Mouse (Mus musculus) ovary, postnatal 10 days (tissue): Measurements from ENCODE around the gene Sema5a.

Source experiments
- DNase-seq: peaks from one replicate; pipeline ENCODE4 v3.0.0; 2022; ENCODE audit warnings: low spot score

The Sema5a gene

DNA sequence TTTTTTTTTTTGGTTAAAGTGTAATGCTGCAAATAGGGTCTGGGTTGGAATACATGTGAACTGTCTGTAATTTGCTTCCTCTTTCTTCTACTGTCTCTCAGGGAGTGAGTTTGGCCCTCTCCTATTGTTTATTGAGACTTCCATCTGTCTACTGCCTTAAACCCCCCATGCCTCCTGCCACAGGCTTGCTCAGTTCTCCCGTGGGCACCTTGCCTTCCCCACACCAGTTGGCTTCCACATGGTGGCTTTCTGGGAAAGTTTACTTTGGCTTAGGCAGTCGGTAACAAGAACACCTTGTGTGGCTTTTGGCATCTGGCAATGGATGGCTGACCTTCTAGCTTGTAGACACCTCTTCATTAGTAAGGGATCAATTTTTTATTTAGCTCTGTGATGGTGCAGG, 10.2 kb downstream of the Sema5a start:
- DNase-seq, result no peak

GRCm38 (mm10) chr15:32257340-32257739, 12.7 kb downstream of the Sema5a start:
- no peak for DNase-seq

DNA sequence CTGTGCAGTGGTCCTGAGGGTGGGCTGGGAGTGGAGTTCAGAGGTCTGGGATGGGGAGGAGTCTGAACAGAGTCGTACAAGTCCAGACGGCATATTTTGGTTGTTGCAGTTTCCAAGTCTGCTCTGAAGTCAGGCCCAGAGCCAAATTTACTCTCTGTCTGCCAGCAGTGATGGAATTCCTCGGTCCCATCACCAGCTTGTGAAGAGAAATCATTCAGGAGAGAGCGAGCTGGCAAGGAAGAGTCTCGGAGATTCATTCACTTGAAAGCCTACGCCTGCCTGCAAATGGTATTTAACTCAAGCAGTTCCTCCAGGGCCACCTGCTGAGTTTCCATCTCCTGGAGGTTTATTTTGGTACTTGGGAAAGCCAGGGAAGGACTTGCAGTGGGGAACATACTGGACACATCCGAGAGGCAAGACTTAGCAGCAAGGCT, 13.3 kb downstream of the Sema5a start:
- DNase-seq, result no peak

GRCm38 (mm10) chr15:32259362-32260096, 14.9 kb downstream of the Sema5a start:
- DNase-seq, result no peak

DNA sequence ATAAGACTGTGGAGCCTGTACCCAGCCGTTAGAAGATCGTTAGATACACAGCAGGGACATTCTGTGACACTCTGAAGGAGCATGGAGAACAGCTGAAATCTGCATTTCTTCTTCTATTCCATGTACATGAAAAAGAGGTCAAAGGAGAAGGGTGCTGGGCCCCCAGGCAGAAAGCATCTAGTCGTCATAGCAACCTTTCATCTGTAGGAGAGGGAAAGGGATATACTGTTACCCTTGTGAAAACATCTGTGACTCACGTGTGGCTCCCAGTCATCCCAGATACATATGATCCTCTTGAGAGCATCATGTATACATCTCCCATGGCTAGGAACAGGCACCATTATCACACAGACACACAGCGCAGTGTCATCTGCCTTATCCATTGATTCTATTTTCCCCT, 16.3 kb downstream of the Sema5a start:
- DNase-seq, result no peak

- no peak for DNase-seq
These were observed 19.0 kb downstream of the Sema5a start for GRCm38 (mm10) chr15:32263651-32264050.

DNA sequence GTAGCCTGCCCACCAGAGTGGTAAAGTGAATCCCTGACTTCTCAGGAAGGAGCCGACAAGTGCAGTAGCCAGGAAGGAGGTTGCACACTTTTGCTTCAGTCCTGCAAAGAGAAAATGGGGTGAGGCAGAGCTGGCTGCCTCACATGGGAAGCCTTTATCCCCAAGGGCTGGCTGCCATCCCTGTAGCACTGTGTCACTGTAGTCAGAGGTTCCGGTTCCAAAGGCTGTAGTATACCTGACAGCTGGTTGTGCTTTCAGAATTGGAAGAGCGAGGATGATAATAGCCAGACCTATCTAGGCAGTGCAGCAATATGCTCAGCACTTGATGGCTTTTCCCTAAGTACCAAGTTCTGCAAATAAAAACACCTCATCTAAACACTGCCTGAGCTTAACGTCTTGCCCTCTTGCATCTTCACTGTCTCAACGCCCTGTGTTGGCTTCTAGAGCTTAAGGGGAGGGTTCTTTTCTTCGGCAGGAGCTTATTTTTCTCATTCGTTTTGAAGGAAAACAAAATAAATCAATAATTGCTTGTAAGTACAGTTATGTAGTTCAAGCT, 20.3 kb downstream of the Sema5a start:
- DNase-seq, result no peak

- DNase-seq, result no peak
These were observed 20.8 kb downstream of the Sema5a start for GRCm38 (mm10) chr15:32265378-32265934.

GRCm38 (mm10) chr15:32266122-32266820, 21.7 kb downstream of the Sema5a start:
- DNase-seq, result no peak

DNA sequence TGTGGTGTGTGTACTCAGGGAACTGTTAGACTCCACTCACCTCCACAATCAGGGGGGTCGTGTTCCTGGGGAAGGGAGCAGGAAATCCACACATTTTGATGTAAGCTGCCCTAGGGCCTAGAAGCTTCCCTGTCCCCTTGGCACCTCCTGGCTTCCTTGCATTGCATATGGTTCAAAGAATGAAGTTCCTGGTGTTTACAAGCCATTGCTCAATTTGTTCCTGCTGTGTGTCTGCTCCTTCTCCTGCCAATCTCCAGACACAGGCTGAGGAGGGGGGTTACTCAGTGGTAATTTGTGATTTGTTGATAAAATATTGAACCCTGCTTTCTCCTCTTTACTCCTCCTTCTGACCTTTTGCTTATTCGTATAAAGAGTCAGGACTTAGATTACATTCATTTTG, 25.5 kb downstream of the Sema5a start:
- no peak for DNase-seq

- DNase-seq, result no peak
These were observed 29.3 kb downstream of the Sema5a start for GRCm38 (mm10) chr15:32273925-32274324.

- DNase-seq, result no peak
These were observed 30.4 kb downstream of the Sema5a start for GRCm38 (mm10) chr15:32275020-32275419.

GRCm38 (mm10) chr15:32278600-32278999, 34.0 kb downstream of the Sema5a start:
- no peak for DNase-seq

- DNase-seq, result no peak
These were observed 36.8 kb downstream of the Sema5a start for GRCm38 (mm10) chr15:32281374-32281773.

GRCm38 (mm10) chr15:32284688-32285087, 40.1 kb downstream of the Sema5a start:
- no peak for DNase-seq

DNA sequence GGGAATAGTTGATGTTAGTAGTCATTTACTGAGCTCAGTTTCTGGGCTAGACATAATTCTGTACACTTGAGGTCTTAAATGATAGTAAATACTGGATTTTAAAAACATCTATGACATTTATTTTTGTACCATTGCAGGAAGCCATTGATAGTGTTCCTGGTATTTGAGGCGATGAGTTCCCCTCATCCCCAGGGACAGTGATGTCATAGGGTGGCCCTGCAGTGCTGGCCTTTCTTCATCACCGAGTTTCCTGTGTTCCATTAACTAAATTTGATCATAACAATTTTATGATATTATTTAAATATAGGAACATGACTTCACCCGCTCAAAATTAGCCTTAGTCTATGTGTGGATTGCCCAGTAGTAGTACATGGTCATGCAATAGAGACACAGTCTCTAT, 41.7 kb downstream of the Sema5a start:
- DNase-seq, result no peak

DNA sequence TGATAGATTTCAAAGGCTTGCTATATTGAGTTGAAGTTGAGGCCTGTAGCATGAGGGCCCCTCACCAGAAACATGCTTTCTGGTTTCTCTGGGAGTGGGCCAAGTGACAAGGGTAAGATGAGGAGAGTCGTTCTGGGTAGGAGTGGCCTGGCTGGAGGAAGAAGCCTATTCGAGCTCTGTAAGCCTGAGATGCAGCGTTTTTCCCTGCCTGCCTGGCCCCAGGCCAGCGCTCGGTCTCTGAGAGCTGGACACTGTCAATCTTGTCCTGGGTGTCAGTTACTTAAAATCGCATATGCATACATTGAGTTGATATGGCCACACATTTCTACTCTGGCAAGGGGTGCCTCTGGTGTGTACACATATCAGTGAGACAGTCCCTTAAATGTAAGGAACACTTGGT, 43.9 kb downstream of the Sema5a start:
- no peak for DNase-seq

DNA sequence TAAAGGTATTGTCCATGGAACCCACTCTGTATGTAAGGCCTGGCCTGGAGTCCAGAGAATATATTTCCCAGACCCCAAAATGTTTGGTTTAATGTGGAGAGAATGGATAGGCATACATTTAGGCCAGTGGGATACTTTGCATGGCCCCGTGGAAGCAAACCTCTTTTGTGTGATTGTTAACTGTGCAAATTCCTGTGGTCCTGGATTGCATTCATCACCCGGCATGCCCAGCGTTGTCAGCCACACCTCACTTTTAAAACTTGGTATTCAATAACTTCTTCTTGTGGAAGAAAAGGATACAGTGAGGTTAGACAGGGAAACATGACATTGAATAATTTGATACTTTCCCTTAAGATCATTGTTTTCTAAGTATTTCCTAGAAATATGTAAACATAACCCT, 46.4 kb downstream of the Sema5a start:
- no peak for DNase-seq

DNA sequence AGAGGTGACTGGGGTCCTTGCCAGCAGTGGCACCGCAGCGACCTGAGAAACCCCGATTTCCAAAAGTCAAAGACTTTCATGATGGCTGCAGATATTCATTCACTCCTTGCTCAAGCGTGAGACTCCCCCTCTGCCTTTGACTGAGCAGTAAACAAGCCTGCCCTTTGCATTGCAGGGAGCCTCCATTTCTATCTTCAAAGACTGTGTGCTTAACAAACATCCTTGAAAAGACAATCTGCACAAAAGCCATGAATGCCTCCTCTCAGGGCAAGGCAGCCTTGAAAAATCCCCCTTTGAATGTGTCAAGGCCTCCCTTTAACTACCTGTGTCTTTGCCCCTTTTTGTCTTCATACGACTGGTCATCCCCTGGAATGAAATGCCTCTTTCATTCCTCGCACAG, 51.9 kb downstream of the Sema5a start:
- no peak for DNase-seq

DNA sequence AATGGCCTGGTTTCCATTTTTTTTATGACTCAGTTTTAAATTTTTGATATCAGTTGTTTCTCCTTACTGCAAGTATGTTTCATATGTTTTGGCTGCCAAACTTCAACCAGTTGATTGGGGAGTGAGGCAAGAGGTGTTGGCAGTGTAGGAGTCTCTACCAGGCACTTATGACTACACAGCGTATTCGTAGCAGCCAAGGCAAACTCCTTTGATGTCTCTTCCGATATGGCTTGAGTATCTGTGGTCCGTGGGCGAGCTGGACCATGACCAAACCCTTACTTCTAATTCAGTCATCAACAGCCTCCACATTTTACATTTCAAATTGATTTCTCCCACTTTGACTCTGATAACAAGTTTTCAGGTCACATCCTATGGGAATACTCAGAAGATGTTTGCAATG, 52.7 kb downstream of the Sema5a start:
- no peak for DNase-seq

GRCm38 (mm10) chr15:32298525-32298924, 53.9 kb downstream of the Sema5a start:
- DNase-seq, result no peak

DNA sequence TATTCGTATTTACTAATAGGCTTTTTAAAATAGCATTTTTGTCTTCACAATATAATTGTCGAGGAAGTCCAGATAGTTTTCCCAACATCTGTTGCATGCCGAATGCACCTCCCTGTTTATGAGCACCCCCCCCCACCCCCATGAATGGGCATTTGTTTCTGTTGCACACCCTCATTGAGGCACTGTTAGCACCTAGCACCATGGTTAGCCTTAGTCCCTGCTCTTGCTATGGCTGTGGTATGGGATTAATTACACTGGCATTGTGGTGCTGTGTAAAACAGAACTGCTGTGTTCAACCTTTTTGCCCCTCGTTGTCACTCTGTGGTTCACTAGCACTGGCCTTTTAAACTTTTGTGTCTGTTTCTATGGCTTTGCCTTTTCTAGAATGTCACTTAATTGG, 56.4 kb downstream of the Sema5a start:
- DNase-seq, result no peak
